Mouse (Mus musculus): ENCODE measurements around the gene Cst8.
"Not testable (repeated sequence)": the region's sequence is repeated elsewhere in the genome, so short reads cannot be mapped to it uniquely, and the experiment has no call there.

Gene Cst8
- long read RNA-seq, experiment 1, transcript Cst8-201 (4 exons, 768 nt) = major isoform, 20 of 24 reads
- long read RNA-seq, experiment 1, partial matches to known transcripts = 1 of 24 reads
- long read RNA-seq, experiment 1, other reads (novel, unspliced or antisense) = 3 of 24 reads
- long read RNA-seq, experiment 2, partial matches to known transcripts = 0 of 4 reads
- long read RNA-seq, experiment 2, other reads (novel, unspliced or antisense) = 1 of 4 reads

GRCm38 (mm10) chr2:148798485-148798884, at the start of gene Cst8:
Gene Cst8, plus strand, starts transcription at chr2:148798785.
- intact Hi-C loops (cut with DNase I) = no loop called here

- intact Hi-C loops (cut with DNase I) = loop anchor here (5.0 kb wide), 1 partner anchor 102 kb away; no protein-coding TSS in a partner anchor
Observed at GRCm38 (mm10) chr2:148750058-148750457, 48.5 kb upstream of the Cst8 start, which contains the start of gene Cstl1. Gene Cstl1, plus strand, starts transcription at chr2:148750358.

GRCm38 (mm10) chr2:148751893-148752813, 46.4 kb upstream of the Cst8 start:
- intact Hi-C loops (cut with DNase I) = loop anchor here (1.0 to 5.0 kb wide), 2 partner anchors 100 to 150 kb away; no protein-coding TSS in a partner anchor

GRCm38 (mm10) chr2:148754310-148754846, 44.2 kb upstream of the Cst8 start:
- intact Hi-C loops (cut with DNase I) = loop anchor here (5.0 kb wide), 1 partner anchor 98 kb away; no protein-coding TSS in a partner anchor

- intact Hi-C loops (cut with DNase I) = no loop called here
Observed at GRCm38 (mm10) chr2:148763648-148764388, 34.8 kb upstream of the Cst8 start.

GRCm38 (mm10) chr2:148771397-148771796, 27.2 kb upstream of the Cst8 start, which contains the start of gene Cst11:
Gene Cst11, minus strand, starts transcription at chr2:148771497.
- intact Hi-C loops (cut with DNase I) = not testable (repeated sequence)

GRCm38 (mm10) chr2:148781709-148782108, 16.9 kb upstream of the Cst8 start, which contains the start of gene 8030411F24Rik:
Gene 8030411F24Rik, plus strand, starts transcription at chr2:148782009.
- intact Hi-C loops (cut with DNase I) = no loop called here

GRCm38 (mm10) chr2:148789142-148789541, 9.4 kb upstream of the Cst8 start, which contains the start of gene Cst12:
Gene Cst12, plus strand, starts transcription at chr2:148789361.
- intact Hi-C loops (cut with DNase I) = no loop called here

- intact Hi-C loops (cut with DNase I) = no loop called here
Observed at GRCm38 (mm10) chr2:148801491-148801921, 2.9 kb downstream of the Cst8 start.

- intact Hi-C loops (cut with DNase I) = no loop called here
Observed at GRCm38 (mm10) chr2:148806696-148807095, 8.1 kb downstream of the Cst8 start.

- intact Hi-C loops (cut with DNase I) = no loop called here
Observed at GRCm38 (mm10) chr2:148819909-148820308, 21.3 kb downstream of the Cst8 start, which contains the start of gene Cst13. Gene Cst13, plus strand, starts transcription at chr2:148820081.

- intact Hi-C loops (cut with DNase I) = no loop called here
Observed at GRCm38 (mm10) chr2:148825986-148826385, 27.4 kb downstream of the Cst8 start.

- intact Hi-C loops (cut with DNase I) = no loop called here
Observed at GRCm38 (mm10) chr2:148834912-148835311, 36.3 kb downstream of the Cst8 start, which contains the start of gene Cst9. Gene Cst9, plus strand, starts transcription at chr2:148835147.

GRCm38 (mm10) chr2:148838075-148838777, 39.6 kb downstream of the Cst8 start:
- intact Hi-C loops (cut with DNase I) = no loop called here

- intact Hi-C loops (cut with DNase I) = no loop called here
Observed at GRCm38 (mm10) chr2:148839224-148839623, 40.6 kb downstream of the Cst8 start.

GRCm38 (mm10) chr2:148851116-148851906, 52.7 kb downstream of the Cst8 start:
- intact Hi-C loops (cut with DNase I) = loop anchor here (1.0 to 5.0 kb wide), 3 partner anchors 51 to 99 kb away; partner anchors contain the start of gene Cstl1
